Mouse (Mus musculus) lung, postnatal 25 days (tissue): ENCODE data around the gene Inmt.
"Not testable (repeated sequence)": the region's sequence is repeated elsewhere in the genome, so short reads cannot be mapped to it uniquely, and the experiment has no call there.

ENCODE experiments used
- DNase-seq: peaks from one replicate; pipeline ENCODE4 v3.0.0; 2022; ENCODE audit warnings: low spot score

Inmt gene

GRCm38 (mm10) chr6:55174741-55175181, at the start of gene Inmt:
Gene Inmt, minus strand, starts transcription at chr6:55175043.
- peak; percentile 51 for DNase-seq

- DNase-seq: no peak
Observed at GRCm38 (mm10) chr6:55223986-55224385, 49.1 kb upstream of the Inmt start.

GRCm38 (mm10) chr6:55218232-55218631, 43.4 kb upstream of the Inmt start:
- no peak for DNase-seq

GRCm38 (mm10) chr6:55214541-55214940, 39.7 kb upstream of the Inmt start:
- peak; percentile 54 for DNase-seq

- peak; percentile 51 for DNase-seq
Observed at GRCm38 (mm10) chr6:55210423-55211365, 35.9 kb upstream of the Inmt start.

- DNase-seq: no peak
Observed at GRCm38 (mm10) chr6:55207786-55208185, 32.9 kb upstream of the Inmt start.

- DNase-seq: no peak
Observed at GRCm38 (mm10) chr6:55203931-55204330, 29.1 kb upstream of the Inmt start.

- peak; percentile 95 for DNase-seq
Observed at GRCm38 (mm10) chr6:55202913-55203910, 28.4 kb upstream of the Inmt start, which contains the start of gene Mindy4. Gene Mindy4, plus strand, starts transcription at chr6:55203383.

- peak; percentile 70 for DNase-seq
Observed at GRCm38 (mm10) chr6:55199047-55199446, 24.2 kb upstream of the Inmt start.

- DNase-seq: no peak
Observed at GRCm38 (mm10) chr6:55193171-55193570, 18.3 kb upstream of the Inmt start.

GRCm38 (mm10) chr6:55191537-55191936, 16.7 kb upstream of the Inmt start:
- no peak for DNase-seq

- no peak for DNase-seq
Observed at GRCm38 (mm10) chr6:55189406-55189805, 14.6 kb upstream of the Inmt start.

GRCm38 (mm10) chr6:55187827-55188226, 13.0 kb upstream of the Inmt start:
- not testable (repeated sequence) for DNase-seq

- DNase-seq: no peak
Observed at GRCm38 (mm10) chr6:55182655-55183430, 8.0 kb upstream of the Inmt start.

- peak; percentile 65 for DNase-seq
Observed at GRCm38 (mm10) chr6:55179560-55179959, 4.7 kb upstream of the Inmt start.

GRCm38 (mm10) chr6:55177060-55177732, 2.4 kb upstream of the Inmt start:
- DNase-seq: peak; percentile 22

- peak; percentile 40 for DNase-seq
Observed at GRCm38 (mm10) chr6:55175892-55176291, 1.0 kb upstream of the Inmt start.

GRCm38 (mm10) chr6:55175456-55175855, 613 bp upstream of the Inmt start:
- no peak for DNase-seq

- DNase-seq: no peak
Observed at GRCm38 (mm10) chr6:55173941-55174349, 898 bp downstream of the Inmt start.

- DNase-seq: no peak
Observed at GRCm38 (mm10) chr6:55173171-55173570, 1.7 kb downstream of the Inmt start.

- no peak for DNase-seq
Observed at GRCm38 (mm10) chr6:55171638-55172037, 3.2 kb downstream of the Inmt start.
